In genomic region chr10:119074887-119075286, GRCm38 (mm10) we compare ENCODE assay signal across 17 mouse cellular contexts.
DNase-seq lines count a peak whose midpoint lies in the region; ATAC-seq and TF ChIP-seq lines count a peak whose summit lies in the region.
"Had no signal": no experiment of that assay in that cellular context is flagged by ENCODE, and none has a peak within 500 bp of the region (broad histone marks: within the 10 kb centered on the region; RNA-seq: fewer than 3 reads in every experiment).

No protein-coding gene starts in this region.

- DNase-seq in heart, postnatal 0 days (ENCODE audit: low spot score): no peak
- DNase-seq in heart, postnatal 4 days: no peak
- DNase-seq in thymus, postnatal 25 days: peak; percentile 5
- no peak for DNase-seq in thymus, postnatal 4 days
- DNase-seq in mesoderm, embryonic 11.5 days (ENCODE audit: low read depth, low spot score): peak; percentile 43
- no peak for DNase-seq in testis, postnatal 10 days (ENCODE audit: low spot score)
- DNase-seq in MN1 (ENCODE audit: low spot score): no peak
- DNase-seq: cerebellum, adult 18-20 months; gastrocnemius, postnatal 10 days; kidney, postnatal 10 days; left cerebral cortex, postnatal 4 days; lung, postnatal 36 days had no signal

- H3K4me3 ChIP-seq in heart, postnatal 0 days (ENCODE audit: low read depth, low read length): no peak overlapping the region
- H3K4me3 ChIP-seq: midbrain, embryonic 13.5 days had no signal

- H3K4me1 ChIP-seq in heart, postnatal 0 days (ENCODE audit: control insufficient read depth, insufficient read depth): no peaks in the 10 kb centered on the region

- TF ChIP-seq CTCF in heart, postnatal 0 days (IDR thresholded peaks at IDR 0.05; ENCODE audit: low read depth): no peak

- no peaks in the 10 kb centered on the region for H3K27me3 ChIP-seq in heart, postnatal 0 days (ENCODE audit: control insufficient read depth, insufficient read depth, low read length)
- H3K27me3 ChIP-seq: midbrain, embryonic 13.5 days had no signal

- peak overlapping the region; percentile 16; the same call in 1 of the 2 replicates for H3K4me2 ChIP-seq in heart, postnatal 0 days (ENCODE audit: low read depth, low read length)
- H3K4me2 ChIP-seq: midbrain, embryonic 13.5 days had no signal

- TF ChIP-seq EP300 in heart, postnatal 0 days (IDR thresholded peaks at IDR 0.05; ENCODE audit: low read depth): no peak

- H3K27ac ChIP-seq in heart, postnatal 0 days (ENCODE audit: low read depth): no peak overlapping the region
- H3K27ac ChIP-seq: midbrain, embryonic 13.5 days had no signal

- H3K36me3 ChIP-seq in heart, postnatal 0 days (replicated peaks; ENCODE audit: control insufficient read depth, insufficient read depth, low read length): no peaks in the 10 kb centered on the region
- H3K36me3 ChIP-seq: midbrain, embryonic 13.5 days had no signal

- no peak overlapping the region for H3K9ac ChIP-seq in heart, postnatal 0 days (replicated peaks; ENCODE audit: low read depth, low read length)
- H3K9ac ChIP-seq: midbrain, embryonic 13.5 days had no signal

- no peaks in the 10 kb centered on the region for H3K9me3 ChIP-seq in heart, postnatal 0 days (replicated peaks; ENCODE audit: control insufficient read depth, low read length)
- H3K9me3 ChIP-seq: midbrain, embryonic 13.5 days had no signal

- WGBS in heart, postnatal 0 days: 64% methylated on average over 15 of the region's 15 CpGs

- ATAC-seq in heart, postnatal 0 days (ENCODE audit: insufficient read depth, low read depth): no peak
- ATAC-seq: activated CD4-positive, CD25-positive, alpha-beta regulatory T cell, adult 4 months; CD4-positive, CD25-positive, alpha-beta regulatory T cell, adult 4 months; forebrain, embryonic 14.5 days; hindbrain, embryonic 16.5 days; midbrain, embryonic 13.5 days had no signal

Comparison
In these comparisons a context has a peak if more than half of its experiments do, and no peak if none do; other contexts are left out.
1. DNase-seq: peak in thymus, postnatal 25 days (single experiment) and mesoderm, embryonic 11.5 days (single experiment); none in heart, postnatal 0 days (single experiment), heart, postnatal 4 days (single experiment), thymus, postnatal 4 days (single experiment), testis, postnatal 10 days (single experiment) and MN1 (single experiment).